Mouse (Mus musculus) embryonic fibroblast, embryonic 13.5 days (primary cell): ENCODE measurements around the gene Car2.

Source experiments
- CTCF ChIP-seq: IDR thresholded peaks from 2 replicates; pipeline ENCODE4 v1.5.1; 2011; ENCODE audit warnings: mild to moderate bottlenecking, control low read depth, low read length, moderate library complexity, borderline replicate concordance; ENCODE audit not compliant: insufficient read depth
- POLR2A ChIP-seq: IDR thresholded peaks from 2 replicates; pipeline ENCODE4 v1.6.1; 2011; ENCODE audit warnings: low read depth, mild to moderate bottlenecking, control low read depth, low read length, moderate library complexity

GRCm38 (mm10) chr3:14888549-14888948, 2.5 kb downstream of the Car2 start:
- TF ChIP-seq CTCF (no peak), POLR2A (no peak)
